Mouse (Mus musculus): ENCODE results near the gene Aldh1a2.

DNA sequence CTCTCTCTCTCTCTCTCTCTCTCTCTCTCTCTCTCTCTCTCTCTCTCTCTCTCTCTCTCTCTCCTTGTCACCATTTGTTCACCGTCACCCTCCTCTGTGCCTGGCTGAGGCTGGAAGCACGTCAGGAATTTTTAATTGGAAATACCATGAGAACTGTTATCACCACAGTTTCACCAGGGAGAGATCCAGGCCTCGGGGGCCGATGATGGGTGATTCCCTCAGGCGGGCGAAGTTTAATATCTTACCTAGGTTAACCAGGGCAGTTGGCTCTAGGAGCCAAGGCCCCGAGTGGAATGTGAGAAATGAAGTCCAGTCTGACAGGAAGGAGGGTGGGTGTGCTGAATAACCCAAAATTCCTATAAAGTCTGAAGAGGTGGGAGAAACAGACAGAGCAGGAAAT lies 105.8 kb downstream of the Aldh1a2 start:
- TF ChIP-seq POLR2AphosphoS2 (IDR thresholded peaks at IDR 0.05; ENCODE audit: insufficient read length, low read depth): no peak
- no peak for TF ChIP-seq POLR2A (IDR thresholded peaks at IDR 0.05; ENCODE audit: insufficient read length, low read depth)
- TF ChIP-seq CEBPB (IDR thresholded peaks at IDR 0.05; ENCODE audit: insufficient read depth, poor library complexity, severe bottlenecking): no peak
